Mouse (Mus musculus): ENCODE measurements around the gene Itpr3.

Itpr3 gene

DNA sequence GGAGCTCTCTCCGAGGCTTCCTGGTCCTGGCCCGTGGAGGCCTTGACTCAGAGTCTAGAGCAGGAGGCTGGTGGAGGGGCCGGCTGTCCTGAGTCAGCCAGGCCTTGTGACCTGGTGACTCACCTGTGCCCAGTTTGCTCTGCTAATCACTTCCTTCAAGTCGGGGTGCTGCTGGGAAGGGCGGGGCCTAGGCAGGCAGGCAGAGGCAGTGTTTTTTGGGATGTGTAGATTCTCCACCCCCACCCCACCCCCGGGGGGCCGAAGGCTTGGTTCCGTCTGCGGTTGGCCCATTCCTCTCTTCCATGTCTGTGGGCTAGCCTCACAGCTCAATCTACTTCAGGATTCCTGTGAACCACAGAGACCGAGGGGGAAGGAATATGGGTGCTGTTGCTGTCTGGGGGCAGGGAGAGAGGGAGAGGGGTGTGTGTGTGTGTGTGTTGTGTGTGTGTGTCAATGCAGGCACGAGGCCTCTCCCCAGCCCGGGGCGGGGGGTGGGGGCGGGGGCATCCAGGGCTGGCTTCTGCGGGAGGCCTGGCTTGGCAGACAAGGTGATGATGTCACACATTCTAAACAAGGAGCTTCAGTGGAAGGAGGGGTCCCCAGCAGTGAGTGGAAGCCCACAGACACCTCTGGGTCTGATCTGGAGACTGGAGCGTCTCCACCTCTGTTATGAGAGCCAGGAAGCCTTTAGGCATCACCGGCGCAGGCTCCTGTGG is 18.6 kb upstream of the Itpr3 start:
- DNase-seq, result no peak

DNA sequence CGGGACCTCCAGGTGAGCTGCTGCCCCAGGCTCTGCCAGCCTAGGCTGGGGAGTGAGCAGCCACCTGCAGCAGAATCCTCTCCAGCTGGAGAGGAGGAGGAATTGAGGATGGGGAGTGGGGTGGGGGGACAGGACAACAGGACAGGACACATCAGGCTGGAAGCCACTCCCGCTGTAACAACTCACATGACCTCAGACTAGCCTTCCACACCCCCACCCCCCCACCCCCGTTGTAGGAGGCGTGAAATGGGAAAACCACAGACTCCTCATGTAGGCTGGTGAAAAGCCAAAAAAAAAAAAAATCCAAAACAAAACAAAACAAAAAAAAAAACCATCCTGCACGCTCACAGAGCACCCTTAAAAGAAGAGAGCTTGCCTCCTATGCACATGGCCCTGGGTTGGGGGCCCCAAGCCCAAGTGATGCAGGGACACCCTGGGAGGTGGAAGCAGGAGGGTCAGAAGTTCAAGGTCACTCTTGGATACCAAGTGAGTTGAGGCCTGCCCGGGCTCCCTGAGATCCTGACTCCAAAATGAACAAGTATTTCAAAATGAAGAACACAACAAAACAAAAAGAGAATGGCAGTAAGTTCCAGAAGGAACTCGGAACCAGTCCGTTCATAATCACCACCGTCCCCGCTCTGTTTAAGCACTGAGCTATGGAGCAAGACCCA is 17.5 kb upstream of the Itpr3 start:
- DNase-seq, result no peak

DNA sequence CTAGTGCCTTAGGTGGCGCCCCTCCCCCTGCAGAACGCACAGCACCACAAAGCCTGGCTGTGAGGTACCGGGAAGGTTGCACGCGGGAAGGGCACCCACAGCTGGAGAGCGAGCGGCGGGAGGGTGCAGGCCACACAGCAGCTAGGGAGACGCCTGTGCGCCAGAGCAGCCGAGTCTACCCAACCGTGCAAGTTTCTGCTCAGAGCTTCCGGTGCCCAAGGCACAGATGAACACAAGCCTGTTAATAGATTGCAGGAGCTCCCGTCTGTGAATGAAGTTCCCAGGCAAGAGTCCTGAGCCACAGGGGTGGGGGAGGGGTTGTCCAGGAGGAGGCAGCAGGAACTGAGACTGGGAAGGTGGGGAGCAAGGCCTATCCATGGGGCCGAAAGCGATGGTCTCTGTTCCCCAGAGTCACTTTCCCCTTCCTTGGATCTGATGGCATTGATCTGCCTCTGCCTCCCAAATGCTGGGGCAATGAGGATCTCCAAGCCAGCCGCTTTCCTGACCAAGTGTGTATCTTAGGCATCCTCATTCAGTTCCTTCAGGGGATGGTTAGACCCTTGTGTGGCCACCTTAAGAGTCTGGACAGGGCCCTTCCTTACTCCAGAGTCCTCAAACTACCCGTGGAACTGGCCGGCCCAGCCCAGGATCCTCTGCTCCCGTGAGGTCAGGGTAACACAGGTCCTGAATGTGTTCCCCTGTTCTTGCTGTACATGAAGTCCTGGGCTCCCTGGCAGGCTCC is 16.6 kb upstream of the Itpr3 start:
- peak; percentile 83 for DNase-seq

DNA sequence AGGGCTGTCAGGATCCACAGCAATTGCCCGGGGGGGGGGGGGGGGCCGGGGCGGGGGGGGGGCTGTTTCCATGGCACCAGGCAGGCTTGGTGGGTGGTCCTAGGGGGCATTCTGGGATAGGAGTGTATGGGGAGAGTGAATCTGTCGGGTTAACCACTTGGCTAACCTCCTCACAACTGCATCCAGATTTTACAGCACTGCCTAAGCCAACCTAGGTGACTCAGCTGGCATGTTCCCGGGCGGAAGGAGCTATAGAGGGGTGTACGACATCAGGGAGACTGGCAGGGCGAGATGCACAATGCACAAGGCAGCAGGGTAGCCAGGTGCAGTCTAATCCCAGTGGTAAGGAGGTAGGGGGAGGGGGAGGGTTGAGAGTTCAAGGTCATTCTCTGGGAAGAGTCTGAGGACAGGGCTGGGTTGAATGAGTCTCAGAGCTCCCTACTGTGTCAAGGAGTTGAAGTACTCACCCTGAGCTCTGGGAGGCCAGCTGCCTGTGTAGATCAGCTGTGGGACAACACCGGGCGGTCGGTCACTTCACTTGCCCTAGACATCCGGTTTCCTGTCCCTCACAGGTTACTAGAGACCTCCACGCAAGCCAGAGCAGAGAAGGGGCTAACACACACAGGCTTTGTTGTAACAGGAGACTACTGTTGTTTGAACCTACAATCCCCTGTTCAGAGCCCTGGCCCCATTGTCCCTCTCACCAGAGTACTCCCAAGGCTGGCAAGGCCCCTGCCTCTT is 15.9 kb upstream of the Itpr3 start:
- no peak for DNase-seq

DNA sequence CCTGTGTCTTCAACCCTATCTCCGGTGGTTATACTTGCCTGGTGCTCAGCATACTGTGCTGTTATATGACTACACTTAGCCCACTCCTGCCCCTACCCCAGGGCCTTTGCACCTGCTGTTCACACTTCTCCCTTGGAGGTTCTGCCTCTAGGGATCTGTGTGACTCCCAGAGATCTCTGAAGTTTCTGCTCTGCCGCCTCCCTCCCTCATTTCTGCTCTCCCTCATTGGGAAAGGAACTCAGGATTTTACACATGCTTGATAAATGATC is 15.4 kb upstream of the Itpr3 start:
- DNase-seq, result no peak

DNA sequence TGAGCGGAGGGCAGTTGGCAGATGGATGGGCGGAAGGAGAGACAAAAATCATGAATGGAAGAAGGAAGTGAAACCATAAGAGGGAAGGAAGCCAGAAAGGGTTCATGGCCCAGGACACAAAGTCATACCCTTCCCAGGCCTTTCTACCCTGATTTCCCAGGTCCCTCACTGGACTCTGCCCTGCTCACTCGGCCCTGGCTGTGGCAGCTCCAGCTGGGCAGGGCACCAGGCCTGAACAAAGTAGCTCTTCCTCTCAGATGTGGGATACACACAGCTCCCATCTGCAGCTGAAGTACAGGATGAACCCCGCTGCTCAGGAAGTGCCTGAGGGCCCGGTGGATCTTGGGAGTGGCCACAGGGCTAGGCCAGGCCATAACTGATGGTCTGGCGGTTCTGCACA is 14.3 kb upstream of the Itpr3 start:
- no peak for DNase-seq

DNA sequence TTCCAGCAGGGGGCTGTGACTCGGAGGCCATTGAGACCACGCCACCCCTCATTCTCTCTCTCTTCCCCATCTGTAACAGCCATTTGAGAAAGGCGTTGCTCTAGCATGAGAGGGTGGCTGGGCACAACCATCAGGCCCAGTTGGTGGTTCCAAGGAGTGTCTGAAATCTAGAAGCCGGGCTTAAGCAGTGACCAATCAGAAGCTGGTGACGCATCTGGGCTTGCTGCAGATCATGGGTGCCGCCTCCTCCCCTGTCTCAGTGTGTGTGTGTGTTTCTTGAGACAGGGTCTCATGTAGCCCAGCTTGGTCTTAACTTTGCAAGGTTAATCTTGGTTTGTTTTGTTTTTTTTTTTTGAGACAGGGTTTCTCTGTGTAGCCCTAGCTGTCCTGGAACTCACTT is 11.9 kb upstream of the Itpr3 start:
- no peak for DNase-seq

DNA sequence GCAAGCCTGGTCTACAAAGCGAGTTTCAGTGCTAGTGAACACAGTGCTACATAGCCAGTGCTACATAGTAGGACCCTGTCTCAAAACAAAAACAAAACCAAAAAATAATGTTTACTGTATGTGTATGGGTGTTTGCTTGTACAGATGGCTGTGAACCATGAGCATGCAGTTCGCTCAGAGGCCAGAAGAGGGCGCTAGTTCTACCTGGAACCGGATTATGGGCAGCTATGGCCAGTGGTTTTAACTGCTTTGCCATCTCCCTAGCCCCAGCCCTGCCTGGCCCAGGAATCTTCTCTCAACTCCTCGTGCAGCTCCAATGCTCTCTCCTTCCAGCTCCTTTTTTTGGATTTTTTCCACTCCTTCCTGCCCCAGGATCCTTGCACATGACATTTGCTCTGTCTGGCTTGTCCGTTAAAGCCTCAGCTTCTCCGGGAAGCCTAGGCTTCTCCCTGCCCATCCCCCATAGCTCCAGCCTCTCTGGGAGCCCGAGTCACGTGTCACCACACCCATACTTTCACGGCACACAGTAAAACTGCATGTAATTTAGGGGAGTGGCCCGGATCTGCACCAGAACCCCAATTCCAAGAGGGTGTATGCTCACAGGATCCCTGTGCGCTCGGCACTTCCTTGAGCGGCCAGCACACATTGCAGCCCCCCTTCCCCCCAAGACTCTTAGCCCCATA is 9.2 kb upstream of the Itpr3 start:
- DNase-seq, result no peak

DNA sequence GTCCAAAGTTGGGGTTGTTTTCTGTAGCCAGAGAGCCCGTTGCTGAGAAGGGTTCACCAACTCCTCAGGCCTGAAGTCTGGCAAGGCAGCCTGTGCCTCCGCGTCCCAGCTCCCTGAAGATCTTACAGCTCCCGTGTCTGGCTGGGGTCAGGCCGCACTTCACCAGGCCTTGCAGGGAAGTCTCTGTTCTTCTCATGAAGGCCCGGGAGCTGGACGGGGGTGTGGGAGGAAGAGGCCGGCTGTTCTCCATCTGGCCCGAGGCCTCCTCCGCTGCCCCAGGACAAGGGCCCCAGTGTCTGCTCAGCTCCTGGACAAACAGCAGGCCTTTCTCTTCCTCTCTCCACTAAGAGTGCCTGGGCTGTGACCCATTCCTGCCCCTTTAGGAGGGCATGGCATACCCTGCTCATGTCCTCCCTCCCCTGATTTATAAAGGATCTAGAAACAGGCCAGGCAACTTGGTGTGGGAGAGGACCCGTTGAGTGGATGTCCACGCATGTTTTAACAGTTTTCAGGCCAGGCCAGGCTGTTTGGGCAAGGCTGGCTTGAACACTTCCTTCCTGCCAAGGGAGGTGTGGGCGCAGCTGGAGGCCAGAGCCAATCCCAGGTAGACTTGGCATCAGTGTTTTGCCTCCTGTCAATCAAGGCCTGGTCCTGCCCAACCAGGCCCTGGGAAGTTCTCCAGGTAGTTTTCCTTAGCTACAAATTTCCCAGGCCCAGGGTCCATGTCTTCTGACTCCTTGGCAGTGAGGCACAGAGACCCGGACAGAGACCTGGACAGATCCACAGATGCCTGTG is 8.5 kb upstream of the Itpr3 start:
- DNase-seq, result peak; percentile 52

DNA sequence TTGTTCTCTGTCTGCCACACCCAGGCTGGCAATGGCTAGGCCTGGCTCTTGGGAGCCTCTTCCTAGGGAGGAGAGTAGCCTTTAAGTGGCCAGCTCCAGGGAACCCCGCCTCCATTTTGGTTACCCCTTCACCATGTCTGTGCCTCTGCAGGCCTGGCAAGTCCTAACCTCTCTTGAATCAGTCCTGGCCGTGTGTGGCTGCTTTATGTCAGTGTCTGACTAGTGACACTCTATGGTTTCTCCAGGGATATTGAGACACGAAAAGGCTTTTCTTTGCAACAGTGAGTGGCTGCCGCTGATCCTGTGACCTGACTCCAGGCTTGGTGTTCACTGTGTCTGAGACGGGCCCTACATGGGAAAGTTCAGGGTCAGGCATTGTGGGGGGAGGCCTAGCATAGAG is 6.3 kb upstream of the Itpr3 start:
- no peak for DNase-seq

DNA sequence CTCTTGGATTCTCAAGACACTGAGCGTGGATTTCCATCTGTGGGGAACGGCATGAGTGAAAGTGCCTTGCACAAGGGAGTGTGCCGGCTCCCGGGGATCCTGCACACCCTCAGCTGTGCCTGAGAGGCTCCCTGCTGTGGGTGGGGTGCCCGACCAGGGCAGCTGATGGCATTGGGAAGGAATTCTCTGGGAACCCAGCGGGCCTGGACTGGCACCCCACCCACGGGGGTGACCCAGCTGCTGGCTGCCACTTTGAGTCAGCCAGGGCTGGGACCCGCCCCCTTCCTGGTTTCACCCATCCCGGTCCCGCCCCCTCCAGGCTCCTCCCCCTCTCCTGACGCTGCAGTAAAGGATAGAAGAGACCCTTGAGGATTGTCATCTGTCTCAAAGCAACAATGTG is 5.6 kb upstream of the Itpr3 start:
- DNase-seq, result peak; percentile 67

DNA sequence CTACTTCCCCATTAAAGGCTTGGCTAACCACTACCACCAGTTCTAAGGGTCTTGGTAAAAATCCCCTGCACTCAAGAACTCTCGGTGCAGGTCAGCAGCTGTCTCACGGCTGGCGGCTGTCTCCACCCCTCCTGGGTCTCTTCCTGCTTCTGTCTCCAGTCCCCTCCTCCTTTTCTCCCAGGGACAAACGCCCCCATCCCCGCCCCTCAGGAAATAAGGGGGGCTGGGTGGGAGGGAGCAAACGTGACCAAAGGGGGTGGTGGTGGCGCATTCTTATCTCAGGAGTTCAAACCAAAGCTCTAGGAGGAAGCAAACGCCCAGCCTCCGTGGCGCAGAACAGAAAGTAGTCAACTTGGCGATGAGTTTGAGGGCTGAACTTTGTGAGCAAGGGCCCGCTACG is 934 bp upstream of the Itpr3 start:
- peak; percentile 78 for DNase-seq

DNA sequence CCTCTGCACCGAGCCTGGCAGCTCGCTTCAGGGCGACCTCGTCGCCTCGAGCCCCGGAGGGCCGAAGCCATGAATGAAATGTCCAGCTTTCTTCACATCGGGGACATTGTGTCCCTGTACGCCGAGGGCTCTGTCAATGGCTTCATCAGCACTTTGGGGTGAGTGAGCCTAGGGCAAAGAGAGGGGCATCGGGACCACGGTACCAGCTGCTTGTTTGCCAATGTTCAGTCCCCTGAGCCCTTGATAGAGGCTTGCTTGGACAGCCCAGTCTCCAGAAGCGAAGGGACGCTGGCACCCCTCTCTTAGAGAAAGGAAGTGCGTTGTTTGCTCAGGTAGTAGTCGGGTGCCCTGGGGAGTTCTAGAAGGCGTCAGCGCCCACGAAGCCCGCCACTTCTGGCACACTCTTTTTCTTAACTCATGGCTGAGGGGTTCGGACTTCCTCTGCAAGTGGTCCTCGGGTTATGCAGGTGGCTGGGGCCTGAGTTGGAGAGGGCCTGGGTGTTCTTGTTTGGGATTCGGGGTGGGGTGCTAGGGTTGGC is 482 bp downstream of the Itpr3 start:
- no peak for DNase-seq

DNA sequence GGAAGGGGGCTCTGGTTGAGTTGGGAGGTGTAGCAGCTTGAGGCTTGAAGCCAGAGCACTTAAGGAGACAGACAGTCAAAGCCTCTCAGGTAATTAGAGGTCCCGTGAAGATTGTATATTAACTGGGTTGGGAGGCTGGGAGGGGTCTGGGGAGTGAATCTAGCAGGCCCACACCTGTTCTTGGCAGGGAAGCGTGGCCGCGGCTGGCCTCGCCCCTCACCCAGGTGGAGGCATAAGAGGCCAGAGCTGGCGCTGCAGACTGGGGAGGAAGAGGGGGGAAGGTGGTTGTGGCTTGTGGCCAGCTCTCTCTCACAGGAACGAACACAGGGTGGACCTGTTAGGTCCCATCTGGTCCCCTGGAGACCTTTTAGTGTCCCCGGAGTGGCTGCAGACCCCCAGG is 3.6 kb downstream of the Itpr3 start:
- DNase-seq, result no peak

DNA sequence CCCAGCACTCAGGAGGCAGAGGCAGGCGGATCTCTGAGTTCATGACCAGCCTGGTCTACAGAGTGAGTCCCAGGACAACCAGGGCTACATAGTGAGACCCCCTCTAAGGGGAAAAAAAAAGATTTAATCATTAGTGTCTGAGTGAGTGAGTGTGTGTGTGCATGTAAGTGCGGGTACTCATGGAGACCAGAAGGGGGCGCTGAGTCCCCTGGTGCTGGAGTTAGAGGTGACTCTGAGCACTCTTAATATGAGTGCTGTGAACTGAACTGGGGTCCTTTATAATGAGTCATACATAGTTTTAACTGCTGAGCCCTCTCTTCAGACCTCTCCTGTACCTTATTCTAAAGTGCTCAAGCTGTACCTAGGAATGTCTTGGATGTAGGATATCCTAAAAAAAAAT is 4.6 kb downstream of the Itpr3 start:
- no peak for DNase-seq

DNA sequence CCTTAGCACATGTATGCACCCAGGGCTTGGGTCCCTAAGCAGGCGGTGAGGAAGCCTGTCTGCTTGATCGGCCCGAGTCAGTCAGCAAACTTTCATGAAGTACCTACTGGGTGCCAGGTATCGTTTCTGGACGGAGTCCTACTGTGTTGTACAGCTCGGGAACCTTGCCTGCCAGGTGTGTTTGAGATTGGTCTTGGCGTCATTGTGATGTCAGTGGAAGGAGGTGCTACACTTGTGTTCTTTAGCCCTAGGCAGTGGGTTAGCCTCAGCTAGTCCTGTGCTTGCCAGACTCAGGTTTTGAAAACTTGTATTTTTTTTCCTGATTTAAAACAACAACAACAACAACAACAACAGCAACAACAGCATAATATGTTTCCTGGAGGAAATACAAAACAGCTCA is 5.6 kb downstream of the Itpr3 start:
- no peak for DNase-seq

DNA sequence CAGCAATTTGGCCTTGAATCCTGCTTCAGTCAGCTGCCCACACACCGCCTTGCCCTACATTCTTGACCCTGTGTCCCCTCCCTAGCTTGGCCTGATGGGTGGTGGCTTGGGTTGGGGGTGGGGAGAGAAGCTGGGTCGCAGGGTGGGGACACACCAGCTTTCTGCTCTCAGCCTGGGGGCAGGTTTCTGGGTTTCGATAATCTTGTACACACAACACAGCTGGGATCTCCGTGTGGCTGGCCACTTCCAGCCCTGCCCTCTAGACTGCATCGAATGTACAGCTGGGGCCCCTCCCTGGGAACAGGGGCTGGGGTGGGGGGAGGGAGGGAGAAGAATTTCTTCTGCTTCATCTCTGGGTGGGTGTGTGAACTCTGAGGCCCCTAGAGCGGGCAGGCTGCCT is 6.6 kb downstream of the Itpr3 start:
- no peak for DNase-seq

DNA sequence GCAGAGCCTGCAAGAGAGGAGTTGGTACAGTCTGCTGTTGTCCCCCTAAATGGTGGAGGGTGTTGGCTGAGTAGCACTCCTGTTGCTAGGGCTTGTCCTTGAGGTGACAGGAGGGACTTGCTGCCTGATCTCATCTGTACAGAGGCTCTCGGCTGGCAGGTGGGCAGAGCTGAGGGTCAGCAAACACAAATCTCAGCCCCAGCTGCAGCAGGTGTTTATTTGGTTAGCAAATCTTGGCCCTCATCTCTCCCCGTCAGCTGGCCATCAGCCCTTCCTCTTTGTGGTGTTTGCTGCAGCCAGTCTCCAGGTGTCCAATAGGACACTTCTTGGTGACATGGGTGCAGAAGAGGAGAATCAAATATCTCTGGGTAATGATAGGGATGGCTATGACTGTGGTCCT is 7.1 kb downstream of the Itpr3 start:
- no peak for DNase-seq

DNA sequence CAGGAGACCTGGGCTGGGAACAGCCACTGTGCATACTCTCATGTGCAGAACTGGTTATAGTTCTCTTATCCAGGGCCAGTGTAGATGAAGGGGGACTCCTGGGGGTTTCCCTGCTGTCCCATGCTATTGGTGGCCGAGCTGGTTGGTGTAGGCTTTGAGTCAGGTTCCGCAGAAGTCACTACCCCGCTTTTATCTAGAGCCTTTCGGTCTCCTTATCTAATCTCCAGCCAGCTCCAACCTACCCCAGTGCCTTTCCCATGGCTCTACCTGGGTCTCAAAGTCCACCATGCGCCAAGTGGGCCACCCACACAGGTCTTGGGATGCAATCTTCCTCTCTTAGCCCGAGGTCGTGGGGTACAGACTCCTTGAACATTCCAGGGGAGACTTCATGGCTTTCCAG is 9.0 kb downstream of the Itpr3 start:
- DNase-seq, result no peak

DNA sequence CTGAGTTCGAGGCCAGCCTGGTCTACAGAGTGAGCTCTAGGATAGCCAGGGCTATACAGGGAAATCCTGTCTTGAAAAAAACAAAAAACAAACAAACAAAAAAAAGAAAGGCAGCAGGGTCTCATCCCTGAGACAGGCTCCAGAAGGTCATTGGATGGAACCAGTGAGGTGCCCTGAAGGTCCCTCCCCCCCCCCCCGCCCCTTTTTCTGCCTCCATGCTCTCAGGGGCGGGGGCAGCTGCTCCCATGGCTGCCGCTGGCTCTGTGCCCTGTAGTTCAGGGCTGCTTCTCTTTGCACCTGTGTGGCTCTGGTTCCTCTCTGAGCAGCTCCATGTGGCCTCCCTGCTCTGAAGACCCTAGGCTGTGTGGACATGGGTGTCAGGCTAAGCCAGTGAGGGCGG is 12.0 kb downstream of the Itpr3 start:
- no peak for DNase-seq

DNA sequence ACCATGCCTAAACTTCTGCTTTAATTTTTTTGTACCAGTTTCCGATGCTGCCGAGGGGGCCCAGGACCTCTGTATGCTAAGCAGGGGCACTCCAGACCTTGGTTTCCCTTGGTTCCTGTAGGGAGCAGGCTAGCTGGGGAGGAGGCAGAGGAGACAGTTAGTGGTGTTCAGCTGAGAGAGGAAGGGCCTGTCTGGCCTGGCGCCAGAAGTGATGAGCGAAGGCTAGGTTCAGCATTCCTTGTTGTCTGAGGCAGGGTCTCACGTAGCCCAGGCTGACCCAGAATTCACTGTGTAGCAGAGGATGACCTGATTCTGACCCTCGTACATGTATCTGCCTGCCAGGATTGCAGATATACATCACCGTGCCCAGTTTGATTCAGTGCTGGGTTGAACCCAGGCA is 13.8 kb downstream of the Itpr3 start:
- DNase-seq, result no peak

DNA sequence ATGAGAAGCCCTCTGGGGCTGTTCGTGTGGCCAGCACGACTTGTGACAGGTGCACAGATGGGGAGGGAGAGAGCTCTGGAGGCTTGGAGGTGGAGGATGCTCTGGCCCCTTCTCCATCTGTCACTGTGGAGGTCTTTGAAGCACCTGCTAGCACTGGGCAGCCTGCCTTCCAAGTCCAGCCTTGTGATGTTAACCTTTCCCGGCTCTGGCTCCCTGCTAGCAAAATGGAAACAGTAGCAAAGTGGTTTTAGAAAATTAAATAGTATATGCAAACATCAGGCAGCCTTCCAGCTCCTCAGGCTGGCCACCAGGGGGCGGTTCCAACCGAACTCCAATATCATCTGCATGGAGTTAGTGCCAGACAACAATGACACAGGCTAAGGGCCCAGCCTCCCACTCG is 14.5 kb downstream of the Itpr3 start:
- no peak for DNase-seq

Data from embryo, embryonic 11 days (tissue).